Mouse (Mus musculus) embryonic facial prominence, embryonic 11.5 days (tissue): ENCODE results near the gene Vmn2r50. TPM values are rescaled to one million over a fixed set of nuclear protein-coding genes. Genes with fewer than 3 reads are reported as not detected.
"Not testable (repeated sequence)": the region's sequence is repeated elsewhere in the genome, so short reads cannot be mapped to it uniquely, and the experiment has no call there.

Experiments used
- ATAC-seq: fragments of 200-750 bp; cut with Nextera tagmentation; replicated peaks from 2 replicates; pipeline ENCODE4 v1.8.0; 2017; ENCODE audit warnings: low read depth; ENCODE audit not compliant: insufficient number of reproducible peaks, low FRiP score, low TSS enrichment
- DNase-seq: peaks from one replicate; pipeline ENCODE4 v3.0.0-alpha.2; 2015; ENCODE audit warnings: low spot score
- H3K27ac ChIP-seq: fragments of 300-500 bp; sonication (generic); replicated peaks from 2 replicates; pipeline ENCODE4 v1.5.1; 2014; ENCODE audit warnings: mild to moderate bottlenecking, low read depth, low read length, control low read depth
- H3K27me3 ChIP-seq: fragments of 300-500 bp; sonication (generic); 2 replicates; pipeline ENCODE4 v1.6.1; 2014; ENCODE audit warnings: mild to moderate bottlenecking, low read length, moderate library complexity, mixed read lengths; ENCODE audit not compliant: control insufficient read depth, insufficient read depth
- H3K36me3 ChIP-seq: fragments of 300-500 bp; sonication (generic); replicated peaks from 2 replicates; pipeline ENCODE4 v1.6.1; 2014; ENCODE audit warnings: low read depth, mild to moderate bottlenecking, low read length, moderate library complexity, mixed read lengths; ENCODE audit not compliant: control insufficient read depth, insufficient read depth
- H3K4me1 ChIP-seq: fragments of 300-500 bp; sonication (generic); 2 replicates; pipeline ENCODE4 v1.6.1; 2014; ENCODE audit warnings: low read length, mixed read lengths; ENCODE audit not compliant: control insufficient read depth, insufficient read depth
- H3K4me2 ChIP-seq: fragments of 300-500 bp; sonication (generic); 2 replicates; pipeline ENCODE4 v1.6.1; 2014; ENCODE audit warnings: low read depth, mild to moderate bottlenecking, control low read depth, low read length, moderate library complexity
- H3K4me3 ChIP-seq: fragments of 300-500 bp; sonication (generic); 2 replicates; pipeline ENCODE4 v1.5.1; 2014; ENCODE audit warnings: low read depth, low read length, control low read depth
- H3K9ac ChIP-seq: fragments of 300-500 bp; sonication (generic); replicated peaks from 2 replicates; pipeline ENCODE4 v1.6.1; 2014; ENCODE audit warnings: mild to moderate bottlenecking, control low read depth, low read length
- H3K9me3 ChIP-seq: fragments of 300-500 bp; sonication (generic); replicated peaks from 2 replicates; pipeline ENCODE4 v1.6.1; 2016; ENCODE audit warnings: mild to moderate bottlenecking, low read length, inconsistent platforms, mixed read lengths; ENCODE audit not compliant: control insufficient read depth
- WGBS: fragments of 180-500 bp; shearing (Covaris S2); extraction: QIAGEN DNeasy Blood & Tissue Kit; methylation state at CpG from one replicate; pipeline ENCODE4 v1.1.7; 2014; 5-methylcytosine and 5-hydroxymethylcytosine counted together
- polyA plus RNA-seq: library from polyadenylated mRNA; unstranded; fragments of >200 nt; fragmentation: Nextera tagmentation; extraction: Ambion mirVana; gene quantifications from 2 replicates; pipeline ENCODE4 v1.2.1, GENCODE M21; 2014

The Vmn2r50 gene
- not detected in 2 replicates for polyA plus RNA-seq

DNA sequence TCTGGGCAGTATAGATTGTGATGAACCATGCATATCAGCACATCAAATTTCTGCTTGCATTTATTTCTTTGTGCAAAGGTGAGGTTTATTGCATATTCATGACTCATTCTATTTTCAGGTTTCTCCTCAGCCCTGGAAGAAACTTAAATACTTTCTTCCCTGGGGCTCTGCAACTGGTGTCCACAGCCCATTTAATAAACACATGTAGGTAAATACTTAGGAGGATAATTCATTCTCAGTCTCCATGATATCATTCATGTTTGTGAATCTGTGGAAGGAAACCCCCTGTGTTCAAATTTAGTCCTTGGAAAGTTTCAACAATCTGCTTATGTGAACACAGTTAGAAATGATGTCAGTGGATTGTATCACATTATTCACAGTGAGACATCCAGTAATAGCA is at the start of gene Vmn2r50:
Gene Vmn2r50, minus strand, starts transcription at position 101 of the 400 bp plus-strand sequence.
- not testable (repeated sequence) for DNase-seq, H3K36me3 ChIP-seq, H3K27me3 ChIP-seq

DNA sequence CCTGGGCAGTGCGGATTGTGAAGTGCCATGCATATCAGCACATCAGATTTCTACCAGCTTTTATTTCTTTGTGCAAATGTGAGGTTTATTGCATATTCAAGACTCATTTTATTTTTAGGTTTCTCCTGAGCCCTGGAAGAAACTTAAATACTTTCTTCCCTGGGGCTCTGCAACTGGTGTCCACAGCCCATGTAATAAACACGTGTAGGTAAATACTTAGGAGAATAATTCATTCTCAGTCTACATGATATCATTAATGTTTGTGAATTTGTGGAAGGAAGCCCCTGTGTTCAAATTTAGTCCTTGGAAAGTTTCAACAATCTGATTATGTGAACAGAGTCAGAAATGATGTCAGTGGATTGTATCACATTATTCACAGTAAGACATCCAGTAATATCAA is 60.9 kb downstream of the Vmn2r50 start, which contains the start of gene Vmn2r49:
Gene Vmn2r49, minus strand, starts transcription at position 101 of the 400 bp plus-strand sequence.
- not testable (repeated sequence) for H3K4me3 ChIP-seq, H3K9ac ChIP-seq, ATAC-seq, DNase-seq, H3K4me1 ChIP-seq, H3K27me3 ChIP-seq, H3K9me3 ChIP-seq, H3K36me3 ChIP-seq, H3K4me2 ChIP-seq, H3K27ac ChIP-seq
- WGBS, result no CpG with 5 or more reads among the region's 2 CpGs

More for the DNA sequence above, at the start of gene Vmn2r50:
- H3K4me3 ChIP-seq, H3K27ac ChIP-seq, H3K9ac ChIP-seq, ATAC-seq, H3K9me3 ChIP-seq, H3K4me1 ChIP-seq, H3K4me2 ChIP-seq: not testable (repeated sequence)

Other genes with a start within 250 kb of the Vmn2r50 start
- gene Vmn2r47, start 212.0 kb downstream of the Vmn2r50 start, polyA plus RNA-seq, result not detected in 2 replicates
- not detected in 2 replicates for gene Vmn2r48, start 99.7 kb downstream of the Vmn2r50 start, polyA plus RNA-seq
- not detected in 2 replicates for gene Vmn2r49, start 61.0 kb downstream of the Vmn2r50 start, polyA plus RNA-seq
- not detected in 2 replicates for gene Vmn2r51, start 52.4 kb upstream of the Vmn2r50 start, polyA plus RNA-seq
- not detected in 2 replicates for gene Vmn2r52, start 123.3 kb upstream of the Vmn2r50 start, polyA plus RNA-seq
- not detected in 2 replicates for gene Vmn1r66, start 224.7 kb upstream of the Vmn2r50 start, polyA plus RNA-seq